8 mouse cellular contexts compared by ENCODE assay signal in genomic region chr12:86829581-86830246, GRCm38 (mm10). TPM values are rescaled to one million over a fixed set of nuclear protein-coding genes. Genes with fewer than 3 reads are reported as not detected.
DNase-seq lines count a peak whose midpoint lies in the region; ATAC-seq and TF ChIP-seq lines count a peak whose summit lies in the region.

No protein-coding gene starts in this region.

- no peak overlapping the region for H3K9ac ChIP-seq in intestine, embryonic 14.5 days (ENCODE audit: low read length)
- no peak overlapping the region for H3K9ac ChIP-seq in intestine, postnatal 0 days (ENCODE audit: low read depth, low read length)
- H3K9ac ChIP-seq in embryonic facial prominence, embryonic 12.5 days, result 0 out of 2 replicates have a peak overlapping the region, but pooled peaks have one; percentile 0

- H3K27ac ChIP-seq in intestine, embryonic 14.5 days (ENCODE audit: low read depth), result peak overlapping the region; percentile 29; the same call in 1 of the 2 replicates
- H3K27ac ChIP-seq in intestine, postnatal 0 days (ENCODE audit: low read depth, low read length), result no peak overlapping the region
- no peak overlapping the region for H3K27ac ChIP-seq in embryonic facial prominence, embryonic 12.5 days

- no peak for ATAC-seq in intestine, embryonic 14.5 days (replicated peaks; ENCODE audit: low FRiP score, low TSS enrichment, low read depth)
- ATAC-seq in intestine, postnatal 0 days, result no peak
- ATAC-seq in embryonic facial prominence, embryonic 12.5 days (ENCODE audit: insufficient number of reproducible peaks, insufficient read depth, low FRiP score, low TSS enrichment), result no peak

- H3K27me3 ChIP-seq in intestine, embryonic 14.5 days (replicated peaks; ENCODE audit: control insufficient read depth, insufficient read depth, low read length), result no peaks in the 10 kb centered on the region
- H3K27me3 ChIP-seq in intestine, postnatal 0 days (replicated peaks; ENCODE audit: control insufficient read depth, insufficient read depth, low read length), result no peaks in the 10 kb centered on the region
- no peaks in the 10 kb centered on the region for H3K27me3 ChIP-seq in embryonic facial prominence, embryonic 12.5 days

- peaks cover 39% of the 10 kb centered on the region for H3K4me1 ChIP-seq in intestine, embryonic 14.5 days (replicated peaks; ENCODE audit: control insufficient read depth, insufficient read depth, low read length)
- 0 out of 2 replicates have a peak, but pooled peaks cover 10% of the 10 kb centered on the region for H3K4me1 ChIP-seq in intestine, postnatal 0 days (replicated peaks; ENCODE audit: control insufficient read depth, insufficient read depth, low read length)
- H3K4me1 ChIP-seq in embryonic facial prominence, embryonic 12.5 days, result peaks cover 51% of the 10 kb centered on the region

- no peaks in the 10 kb centered on the region for H3K36me3 ChIP-seq in intestine, embryonic 14.5 days (ENCODE audit: control insufficient read depth, insufficient read depth, low read length)
- H3K36me3 ChIP-seq in intestine, postnatal 0 days (ENCODE audit: control insufficient read depth, insufficient read depth), result no peaks in the 10 kb centered on the region
- H3K36me3 ChIP-seq in embryonic facial prominence, embryonic 12.5 days, result no peaks in the 10 kb centered on the region

- no peak overlapping the region for H3K4me2 ChIP-seq in intestine, embryonic 14.5 days (ENCODE audit: low read length)
- H3K4me2 ChIP-seq in intestine, postnatal 0 days (replicated peaks; ENCODE audit: low read depth), result no peak overlapping the region
- H3K4me2 ChIP-seq in embryonic facial prominence, embryonic 12.5 days (replicated peaks), result no peak overlapping the region

- WGBS in intestine, embryonic 14.5 days, result 62% methylated on average over 16 of the region's 16 CpGs
- WGBS in intestine, postnatal 0 days, result 67% methylated on average over 16 of the region's 16 CpGs
- WGBS in embryonic facial prominence, embryonic 12.5 days, result 49% methylated on average over 16 of the region's 16 CpGs

- TF ChIP-seq CTCF in intestine, postnatal 0 days (IDR thresholded peaks at IDR 0.05; ENCODE audit: low read depth), result no peak

- H3K4me3 ChIP-seq in intestine, embryonic 14.5 days (ENCODE audit: low read depth, low read length), result no peak overlapping the region
- no peak overlapping the region for H3K4me3 ChIP-seq in intestine, postnatal 0 days (ENCODE audit: low read depth, low read length)
- no peak overlapping the region for H3K4me3 ChIP-seq in embryonic facial prominence, embryonic 12.5 days

- no peak for DNase-seq in intestine, embryonic 14.5 days (ENCODE audit: low spot score)
- peak; percentile 43 for DNase-seq in induced T-regulatory cell, adult 2 months (ENCODE audit: low read depth)
- DNase-seq in spleen, postnatal 4 days (ENCODE audit: low spot score in 2 of 2), result peak; percentile 63 to 78
- no peak for DNase-seq in ovary, postnatal 36 days (ENCODE audit: low spot score)
- no peak for DNase-seq in embryo, embryonic 11 days
- no peak for DNase-seq in layer of hippocampus, postnatal 36 days

- no peaks in the 10 kb centered on the region for H3K9me3 ChIP-seq in intestine, embryonic 14.5 days (ENCODE audit: control insufficient read depth, low read length)
- no peaks in the 10 kb centered on the region for H3K9me3 ChIP-seq in intestine, postnatal 0 days (ENCODE audit: control insufficient read depth)
- H3K9me3 ChIP-seq in embryonic facial prominence, embryonic 12.5 days, result no peaks in the 10 kb centered on the region

RNA-seq across cellular contexts. Expression of gene Irf2bpl, which starts 54.9 kb away (rescaled TPM):
- 16.3 and 18.4 TPM in 2 replicates for polyA plus RNA-seq in intestine, embryonic 14.5 days (2014; fragmentation: Nextera tagmentation; extraction: Ambion mirVana)
- 10.0 and 10.7 TPM in 2 replicates for polyA plus RNA-seq in intestine, postnatal 0 days (2015; fragmentation: Nextera tagmentation; extraction: Ambion mirVana)
- polyA plus RNA-seq in embryonic facial prominence, embryonic 12.5 days (2016; fragmentation: Nextera tagmentation; extraction: Ambion mirVana), result 53.9 and 59.2 TPM in 2 replicates
- total RNA-seq in layer of hippocampus, postnatal 36 days (2021), result 10 to 100 TPM; 68.3 to 69.5 TPM

Comparison
In these comparisons a context has a peak if more than half of its experiments do, and no peak if none do; other contexts are left out.
1. DNase-seq: peak in induced T-regulatory cell, adult 2 months (single experiment) and spleen, postnatal 4 days (2 of 2); none in intestine, embryonic 14.5 days (single experiment), ovary, postnatal 36 days (single experiment), embryo, embryonic 11 days (single experiment) and layer of hippocampus, postnatal 36 days (0 of 2).